Mouse (Mus musculus) spleen, adult 2 months (tissue): Measurements from ENCODE around the gene Tm9sf4.

ENCODE experiments used
- CTCF ChIP-seq: fragments of 200-500 bp; IDR thresholded peaks from 2 replicates; pipeline ENCODE4 v1.5.1; 2011; ENCODE audit warnings: mild to moderate bottlenecking, inconsistent platforms; ENCODE audit not compliant: insufficient read depth, insufficient read length, insufficient replicate concordance; ENCODE audit errors: extremely low read depth
- POLR2A ChIP-seq: fragments of 200-500 bp; IDR thresholded peaks from 2 replicates; pipeline ENCODE4 v1.6.1; 2011; ENCODE audit warnings: low read depth, low read length, inconsistent platforms

- TF ChIP-seq CTCF: no peak
- TF ChIP-seq POLR2A: no peak
These were observed 6.0 kb downstream of the Tm9sf4 start for GRCm38 (mm10) chr2:153167136-153167535.
